Mouse (Mus musculus): ENCODE data around the gene Usp4. TPM values are rescaled to one million over a fixed set of nuclear protein-coding genes. Genes with fewer than 3 reads are reported as not detected.

Usp4 gene
- polyA plus RNA-seq, 1 experiment: 74.1 TPM

- WGBS: 89% methylated on average over 4 of the region's 4 CpGs
- TF ChIP-seq CTCF (conservative IDR thresholded peaks at IDR 0.05; ENCODE audit: insufficient read depth, insufficient read length, low read depth, low read length): no peak
- TF ChIP-seq POLR2A (IDR thresholded peaks at IDR 0.05; ENCODE audit: low read depth, low read length): no peak
These were observed 2.1 kb downstream of the Usp4 start for GRCm38 (mm10) chr9:108349727-108350126.

GRCm38 (mm10) chr9:108378234-108378633 is 30.6 kb downstream of the Usp4 start:
- H3K4me3 ChIP-seq (ENCODE audit: insufficient read depth, low read depth, low read length): no peak overlapping the region
- no peaks in the 10 kb centered on the region for H3K4me1 ChIP-seq (ENCODE audit: control insufficient read depth, insufficient read depth, low read length)
- no peak overlapping the region for H3K27ac ChIP-seq (ENCODE audit: insufficient read depth, low read depth, low read length)
- no peak for TF ChIP-seq CTCF (conservative IDR thresholded peaks at IDR 0.05; ENCODE audit: insufficient read depth, insufficient read length, low read depth, low read length)
- TF ChIP-seq POLR2A (IDR thresholded peaks at IDR 0.05; ENCODE audit: low read depth, low read length): no peak
- H3K27me3 ChIP-seq (replicated peaks; ENCODE audit: control insufficient read depth, insufficient read depth, low read length): no peaks in the 10 kb centered on the region
- no peak for DNase-seq
- WGBS: 92% methylated on average over 9 of the region's 9 CpGs
- H3K36me3 ChIP-seq (ENCODE audit: control insufficient read depth, insufficient read depth, low read length): peaks cover 3% of the 10 kb centered on the region

More at GRCm38 (mm10) chr9:108349727-108350126, 2.1 kb downstream of the Usp4 start:
- H3K36me3 ChIP-seq (ENCODE audit: control insufficient read depth, insufficient read depth, low read length): peaks cover 4% of the 10 kb centered on the region; the same call in 1 of the 2 replicates
- H3K4me3 ChIP-seq (ENCODE audit: insufficient read depth, low read depth, low read length): no peak overlapping the region
- DNase-seq: no peak
- H3K27ac ChIP-seq (ENCODE audit: insufficient read depth, low read depth, low read length): no peak overlapping the region
- H3K4me1 ChIP-seq (ENCODE audit: control insufficient read depth, insufficient read depth, low read length): peaks cover 5% of the 10 kb centered on the region; the same call in 1 of the 2 replicates
- no peaks in the 10 kb centered on the region for H3K27me3 ChIP-seq (replicated peaks; ENCODE audit: control insufficient read depth, insufficient read depth, low read length)

DNA sequence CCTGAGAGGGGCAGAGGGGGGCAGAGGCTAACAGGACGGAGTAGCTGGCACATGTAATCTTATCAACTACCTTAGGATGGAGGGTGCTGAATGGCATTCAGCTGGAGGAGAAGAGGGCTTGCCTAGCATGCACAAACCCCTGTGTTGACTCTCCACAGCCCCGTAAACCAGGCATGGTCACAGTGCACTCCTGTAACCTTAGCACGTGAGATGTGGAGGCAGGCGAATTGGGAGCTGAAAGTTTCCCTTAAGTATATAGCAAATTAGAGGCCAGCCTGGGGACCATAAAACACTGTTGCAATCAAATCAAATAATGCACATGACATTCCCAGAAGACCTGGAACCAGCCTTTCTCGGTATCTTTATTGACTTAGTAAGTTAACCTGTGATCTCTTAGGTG is 31.1 kb downstream of the Usp4 start:
- 89% methylated on average over 5 of the region's 5 CpGs for WGBS
- Histone ChIP-seq H3K27me3 (replicated peaks; ENCODE audit: control insufficient read depth, insufficient read depth, low read length) (no peaks in the 10 kb centered on the region), H3K27ac (ENCODE audit: insufficient read depth, low read depth, low read length) (no peak overlapping the region)

GRCm38 (mm10) chr9:108379294-108379693 is 31.6 kb downstream of the Usp4 start:
- Histone ChIP-seq H3K36me3 (ENCODE audit: control insufficient read depth, insufficient read depth, low read length) (peaks cover 3% of the 10 kb centered on the region), H3K27me3 (replicated peaks; ENCODE audit: control insufficient read depth, insufficient read depth, low read length) (no peaks in the 10 kb centered on the region), H3K4me1 (ENCODE audit: control insufficient read depth, insufficient read depth, low read length) (no peaks in the 10 kb centered on the region), H3K27ac (ENCODE audit: insufficient read depth, low read depth, low read length) (no peak overlapping the region), H3K4me3 (ENCODE audit: insufficient read depth, low read depth, low read length) (no peak overlapping the region)
- WGBS: 85% methylated on average over 4 of the region's 4 CpGs
- TF ChIP-seq CTCF (conservative IDR thresholded peaks at IDR 0.05; ENCODE audit: insufficient read depth, insufficient read length, low read depth, low read length) (no peak), POLR2A (IDR thresholded peaks at IDR 0.05; ENCODE audit: low read depth, low read length) (no peak)
- DNase-seq: no peak

More for the DNA sequence above, 31.1 kb downstream of the Usp4 start:
- H3K36me3 ChIP-seq (ENCODE audit: control insufficient read depth, insufficient read depth, low read length): peaks cover 3% of the 10 kb centered on the region
- TF ChIP-seq POLR2A (IDR thresholded peaks at IDR 0.05; ENCODE audit: low read depth, low read length) (no peak), CTCF (conservative IDR thresholded peaks at IDR 0.05; ENCODE audit: insufficient read depth, insufficient read length, low read depth, low read length) (no peak)
- no peaks in the 10 kb centered on the region for H3K4me1 ChIP-seq (ENCODE audit: control insufficient read depth, insufficient read depth, low read length)
- no peak for DNase-seq
- no peak overlapping the region for H3K4me3 ChIP-seq (ENCODE audit: insufficient read depth, low read depth, low read length)

DNA sequence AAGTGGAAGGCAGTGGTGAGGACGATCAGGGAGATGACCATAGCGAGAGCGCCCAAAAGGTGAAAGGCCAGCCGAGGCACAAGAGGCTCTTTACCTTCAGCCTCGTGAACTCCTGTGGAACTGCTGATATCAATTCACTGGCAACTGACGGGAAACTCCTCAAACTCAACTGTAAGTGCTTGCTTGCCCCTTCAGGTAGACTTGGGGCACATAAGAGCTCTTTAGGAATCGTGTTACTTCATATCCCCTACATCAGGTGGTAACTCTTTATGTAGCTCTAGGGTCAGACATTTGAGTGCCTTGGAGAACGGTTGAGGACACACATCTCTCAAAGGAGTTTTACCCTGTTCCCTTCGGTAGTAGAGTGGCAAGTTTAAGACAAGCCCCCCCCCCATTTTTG is 33.7 kb downstream of the Usp4 start:
- no peak for DNase-seq
- Histone ChIP-seq H3K27ac (ENCODE audit: insufficient read depth, low read depth, low read length) (no peak overlapping the region), H3K4me3 (ENCODE audit: insufficient read depth, low read depth, low read length) (no peak overlapping the region), H3K27me3 (replicated peaks; ENCODE audit: control insufficient read depth, insufficient read depth, low read length) (no peaks in the 10 kb centered on the region), H3K36me3 (ENCODE audit: control insufficient read depth, insufficient read depth, low read length) (peaks cover 3% of the 10 kb centered on the region), H3K4me1 (ENCODE audit: control insufficient read depth, insufficient read depth, low read length) (no peaks in the 10 kb centered on the region; the same call in 1 of the 2 replicates)
- TF ChIP-seq POLR2A (IDR thresholded peaks at IDR 0.05; ENCODE audit: low read depth, low read length) (no peak), CTCF (conservative IDR thresholded peaks at IDR 0.05; ENCODE audit: insufficient read depth, insufficient read length, low read depth, low read length) (no peak)
- WGBS: 97% methylated on average over 9 of the region's 9 CpGs

DNA sequence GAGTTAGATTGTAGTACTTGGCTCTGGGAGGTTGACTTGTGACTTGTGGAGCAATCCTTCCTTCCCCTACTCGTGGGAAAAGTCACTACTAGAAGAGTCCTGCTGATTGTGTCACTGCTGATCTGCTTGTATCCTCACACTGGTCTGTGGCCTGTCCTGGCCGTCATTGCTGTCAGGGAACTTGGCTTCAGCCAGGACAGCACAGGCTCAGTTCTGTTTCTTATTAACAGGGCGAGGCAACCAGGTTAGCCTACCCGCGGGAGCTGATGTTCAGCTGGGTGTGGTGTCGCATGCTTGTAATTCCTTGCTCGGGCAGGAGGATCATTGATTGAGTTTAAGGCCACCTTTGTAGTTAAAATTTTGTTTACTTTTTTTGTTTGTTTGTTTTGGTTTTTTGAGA is 37.4 kb downstream of the Usp4 start:
- Histone ChIP-seq H3K27ac (ENCODE audit: insufficient read depth, low read depth, low read length) (no peak overlapping the region), H3K4me3 (ENCODE audit: insufficient read depth, low read depth, low read length) (no peak overlapping the region), H3K27me3 (replicated peaks; ENCODE audit: control insufficient read depth, insufficient read depth, low read length) (no peaks in the 10 kb centered on the region), H3K36me3 (ENCODE audit: control insufficient read depth, insufficient read depth, low read length) (peaks cover 3% of the 10 kb centered on the region; the same call in 1 of the 2 replicates), H3K4me1 (ENCODE audit: control insufficient read depth, insufficient read depth, low read length) (peaks cover 3% of the 10 kb centered on the region; the same call in 1 of the 2 replicates)
- DNase-seq: peak; percentile 84
- WGBS: 56% methylated on average over 7 of the region's 7 CpGs
- no peak for TF ChIP-seq CTCF (conservative IDR thresholded peaks at IDR 0.05; ENCODE audit: insufficient read depth, insufficient read length, low read depth, low read length)
- no peak for TF ChIP-seq POLR2A (IDR thresholded peaks at IDR 0.05; ENCODE audit: low read depth, low read length)

GRCm38 (mm10) chr9:108386816-108387215 is 39.2 kb downstream of the Usp4 start:
- DNase-seq: no peak
- H3K4me3 ChIP-seq (ENCODE audit: insufficient read depth, low read depth, low read length): no peak overlapping the region
- no peaks in the 10 kb centered on the region for H3K27me3 ChIP-seq (replicated peaks; ENCODE audit: control insufficient read depth, insufficient read depth, low read length)
- 79% methylated on average over 4 of the region's 4 CpGs for WGBS
- peaks cover 3% of the 10 kb centered on the region; the same call in 1 of the 2 replicates for H3K4me1 ChIP-seq (ENCODE audit: control insufficient read depth, insufficient read depth, low read length)
- no peak overlapping the region for H3K27ac ChIP-seq (ENCODE audit: insufficient read depth, low read depth, low read length)
- peaks cover 4% of the 10 kb centered on the region; the same call in 1 of the 2 replicates for H3K36me3 ChIP-seq (ENCODE audit: control insufficient read depth, insufficient read depth, low read length)
- TF ChIP-seq CTCF (conservative IDR thresholded peaks at IDR 0.05; ENCODE audit: insufficient read depth, insufficient read length, low read depth, low read length): no peak
- TF ChIP-seq POLR2A (IDR thresholded peaks at IDR 0.05; ENCODE audit: low read depth, low read length): no peak

Data from kidney, adult 2 months (tissue).